Mouse (Mus musculus) stomach, postnatal 0 days (tissue): ENCODE data around the gene Teddm3. TPM values are rescaled to one million over a fixed set of nuclear protein-coding genes. Genes with fewer than 3 reads are reported as not detected.
"Not testable (repeated sequence)": the region's sequence is repeated elsewhere in the genome, so short reads cannot be mapped to it uniquely, and the experiment has no call there.

ENCODE experiments used
- ATAC-seq: fragments of 200-750 bp; cut with Nextera tagmentation; 2 replicates; pipeline ENCODE4 v1.8.0; 2017; ENCODE audit not compliant: low FRiP score, low TSS enrichment
- DNase-seq: peaks from one replicate; pipeline ENCODE4 v3.0.0-alpha.2; 2016; ENCODE audit warnings: low spot score
- H3K27ac ChIP-seq: fragments of 300-500 bp; sonication (generic); replicated peaks from 2 replicates; pipeline ENCODE4 v1.5.1; 2014; ENCODE audit warnings: mild to moderate bottlenecking, control low read depth
- H3K27me3 ChIP-seq: fragments of 300-500 bp; sonication (generic); 2 replicates; pipeline ENCODE4 v1.6.1; 2014; ENCODE audit warnings: low read length; ENCODE audit not compliant: control insufficient read depth, insufficient read depth
- H3K36me3 ChIP-seq: fragments of 300-500 bp; sonication (generic); 2 replicates; pipeline ENCODE4 v1.6.1; 2014; ENCODE audit warnings: low read length, mixed read lengths; ENCODE audit not compliant: control insufficient read depth, insufficient read depth
- H3K4me1 ChIP-seq: fragments of 300-500 bp; sonication (generic); replicated peaks from 2 replicates; pipeline ENCODE4 v1.6.1; 2014; ENCODE audit warnings: antibody characterized with exemption; ENCODE audit not compliant: control insufficient read depth, insufficient read depth
- H3K4me2 ChIP-seq: fragments of 300-500 bp; sonication (generic); replicated peaks from 2 replicates; pipeline ENCODE4 v1.6.1; 2014; ENCODE audit warnings: low read depth, mild to moderate bottlenecking, control low read depth, moderate library complexity
- H3K4me3 ChIP-seq: fragments of 300-500 bp; sonication (generic); 2 replicates; pipeline ENCODE4 v1.5.1; 2014; ENCODE audit warnings: low read depth, low read length, control low read depth
- H3K9ac ChIP-seq: fragments of 300-500 bp; sonication (generic); 2 replicates; pipeline ENCODE4 v1.6.1; 2014; ENCODE audit warnings: mild to moderate bottlenecking, low read length, control low read depth, mixed read lengths
- H3K9me3 ChIP-seq: fragments of 300-500 bp; sonication (generic); 2 replicates; pipeline ENCODE4 v1.6.1; 2016; ENCODE audit warnings: low read length; ENCODE audit not compliant: control insufficient read depth
- CTCF ChIP-seq: IDR thresholded peaks from 2 replicates; pipeline ENCODE4 v1.5.1; 2016; ENCODE audit warnings: antibody characterized with exemption, low read depth, mild to moderate bottlenecking, moderate library complexity
- EP300 ChIP-seq: optimal IDR thresholded peaks from 2 replicates; pipeline ENCODE3; 2016; ENCODE audit warnings: antibody characterized with exemption
- WGBS: fragments of 180-500 bp; shearing (Covaris S2); extraction: QIAGEN DNeasy Blood & Tissue Kit; methylation state at CpG from one replicate; pipeline ENCODE4 v1.1.7; 2014; 5-methylcytosine and 5-hydroxymethylcytosine counted together
- polyA plus RNA-seq: library from polyadenylated mRNA; unstranded; fragments of >200 nt; fragmentation: Nextera tagmentation; extraction: Ambion mirVana; gene quantifications from 2 replicates; pipeline ENCODE4 v1.2.1, GENCODE M21; 2015

Gene Teddm3
- polyA plus RNA-seq, 1 experiment from 2014 or later: 311 TPM

DNA sequence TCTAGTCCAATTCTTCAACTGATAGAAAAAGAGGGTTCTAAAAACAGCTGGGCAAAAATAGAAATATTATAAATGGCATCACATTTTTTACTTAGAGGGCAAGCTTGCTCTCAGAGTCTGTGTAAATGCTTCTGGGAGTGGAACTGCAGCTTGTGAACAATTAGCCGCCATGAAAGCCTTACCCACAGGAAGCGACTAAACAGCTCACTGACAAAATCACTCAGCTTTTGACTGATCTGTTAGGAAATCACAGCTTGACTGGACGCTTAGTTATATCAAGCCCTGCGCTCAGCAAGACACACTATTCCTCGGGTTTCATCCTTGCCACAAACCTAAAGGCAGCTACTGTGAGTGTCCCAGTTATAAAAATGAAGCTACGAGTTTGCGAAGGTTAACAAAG lies 33.8 kb upstream of the Teddm3 start:
- no peak overlapping the region for H3K4me3 ChIP-seq
- no peaks in the 10 kb centered on the region for H3K36me3 ChIP-seq
- H3K4me2 ChIP-seq: no peak overlapping the region
- 45% methylated on average over 7 of the region's 7 CpGs for WGBS
- TF ChIP-seq CTCF (no peak), EP300 (no peak)
- no peak overlapping the region for H3K9ac ChIP-seq
- H3K4me1 ChIP-seq: no peaks in the 10 kb centered on the region
- no peaks in the 10 kb centered on the region for H3K9me3 ChIP-seq
- ATAC-seq (no peak), DNase-seq (no peak)
- H3K27me3 ChIP-seq: no peaks in the 10 kb centered on the region
- H3K27ac ChIP-seq: no peak overlapping the region

DNA sequence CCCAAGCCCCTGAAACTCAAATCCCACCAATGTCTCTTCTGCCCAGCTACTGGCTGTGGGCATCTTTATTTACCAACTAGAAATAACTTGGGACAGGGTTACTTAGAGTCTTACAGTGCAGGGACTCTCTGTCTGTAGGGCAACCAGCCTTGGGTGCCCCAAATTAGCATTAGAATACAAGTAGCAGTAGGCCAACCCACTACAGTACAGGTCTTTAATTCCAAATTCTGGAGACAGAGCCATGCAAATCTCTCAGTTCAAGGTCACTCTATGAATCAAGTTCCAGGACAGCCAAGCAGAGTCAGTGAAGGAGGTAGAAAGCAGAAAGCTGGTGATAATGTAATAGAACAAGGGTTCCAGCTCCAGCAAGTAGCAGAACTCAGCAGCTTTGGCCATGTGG lies 30.9 kb upstream of the Teddm3 start:
- Histone ChIP-seq H3K27ac (no peak overlapping the region), H3K9ac (no peak overlapping the region), H3K36me3 (no peaks in the 10 kb centered on the region), H3K9me3 (no peaks in the 10 kb centered on the region), H3K4me1 (no peaks in the 10 kb centered on the region), H3K4me2 (no peak overlapping the region), H3K4me3 (no peak overlapping the region), H3K27me3 (no peaks in the 10 kb centered on the region)
- no peak for ATAC-seq
- TF ChIP-seq CTCF: no peak
- no peak for DNase-seq

DNA sequence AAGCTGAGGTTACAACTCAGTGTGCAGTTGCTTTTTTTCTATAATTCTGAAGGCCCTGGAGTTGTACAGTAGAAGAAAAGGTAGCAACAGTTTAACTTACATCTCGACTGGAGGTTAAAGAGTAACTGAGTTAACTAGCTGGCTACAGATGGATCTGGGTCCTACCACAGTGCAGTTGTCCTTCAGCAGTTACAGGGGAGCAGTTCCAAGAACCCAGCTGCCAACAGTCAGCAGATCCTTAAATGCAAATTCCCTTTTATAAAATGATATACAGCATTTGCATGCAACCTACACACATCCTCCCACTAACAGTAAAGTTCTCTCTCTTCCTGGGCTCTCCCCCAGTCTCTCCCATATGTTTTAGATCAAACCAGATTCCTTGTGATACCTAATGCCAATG lies 28.3 kb upstream of the Teddm3 start:
- TF ChIP-seq EP300 (no peak), CTCF (no peak)
- no peaks in the 10 kb centered on the region for H3K9me3 ChIP-seq
- H3K4me1 ChIP-seq: no peaks in the 10 kb centered on the region
- H3K36me3 ChIP-seq: no peaks in the 10 kb centered on the region
- 75% methylated on average over 1 of the region's 1 CpGs for WGBS
- no peaks in the 10 kb centered on the region for H3K27me3 ChIP-seq
- no peak for ATAC-seq
- H3K4me2 ChIP-seq: no peak overlapping the region
- no peak overlapping the region for H3K9ac ChIP-seq
- no peak overlapping the region for H3K27ac ChIP-seq
- H3K4me3 ChIP-seq: no peak overlapping the region
- no peak for DNase-seq

DNA sequence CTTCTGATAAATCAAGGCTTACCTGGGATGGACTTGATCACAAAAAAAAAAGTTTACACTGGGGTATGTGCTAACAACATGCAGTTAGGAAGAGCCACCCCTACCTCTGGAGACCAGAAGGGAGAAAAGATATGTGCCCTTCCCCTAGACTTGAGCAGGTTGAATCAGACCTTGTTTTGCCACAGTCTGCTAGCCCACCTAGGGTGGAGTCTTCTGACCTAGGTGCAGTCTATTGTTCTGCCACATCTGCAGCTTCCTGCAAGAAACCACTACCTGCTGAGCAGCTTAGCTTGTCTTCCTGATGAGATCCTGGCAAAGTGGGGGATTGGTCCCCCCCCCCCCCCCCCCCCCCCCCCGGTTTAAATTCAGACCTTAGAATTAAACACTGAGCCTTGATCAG lies 21.4 kb upstream of the Teddm3 start:
- TF ChIP-seq CTCF: no peak
- TF ChIP-seq EP300: no peak
- no peak for DNase-seq
- Histone ChIP-seq H3K4me1 (no peaks in the 10 kb centered on the region), H3K27me3 (no peaks in the 10 kb centered on the region), H3K4me3 (no peak overlapping the region), H3K4me2 (no peak overlapping the region), H3K9ac (no peak overlapping the region), H3K36me3 (no peaks in the 10 kb centered on the region), H3K27ac (no peak overlapping the region), H3K9me3 (no peaks in the 10 kb centered on the region)
- WGBS: no CpG with 5 or more reads among the region's 1 CpGs
- ATAC-seq: no peak

DNA sequence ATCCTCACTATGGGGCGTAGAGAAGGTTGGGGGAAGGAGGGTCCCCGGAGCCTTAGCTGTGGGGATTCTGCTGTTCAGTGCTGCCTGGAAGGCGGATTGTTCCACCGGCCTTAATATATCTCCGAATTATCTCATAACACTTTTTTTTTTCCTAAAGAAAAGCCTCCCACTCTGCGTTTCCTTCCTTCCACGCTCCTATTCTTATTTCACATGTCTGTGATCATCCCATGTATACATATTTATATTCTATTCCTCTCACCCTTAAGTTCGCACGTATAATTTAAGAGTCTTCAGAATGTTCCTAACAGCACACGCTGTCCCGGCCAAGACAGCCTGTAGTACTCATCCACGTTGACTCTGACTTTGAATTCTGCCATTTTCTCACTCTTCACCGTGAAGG lies 14.9 kb upstream of the Teddm3 start:
- H3K36me3 ChIP-seq: no peaks in the 10 kb centered on the region
- DNase-seq (no peak), ATAC-seq (no peak)
- WGBS: 85% methylated on average over 13 of the region's 13 CpGs
- TF ChIP-seq EP300 (no peak), CTCF (no peak)
- no peak overlapping the region for H3K4me2 ChIP-seq
- no peak overlapping the region for H3K4me3 ChIP-seq
- no peak overlapping the region for H3K27ac ChIP-seq
- no peaks in the 10 kb centered on the region for H3K4me1 ChIP-seq
- no peaks in the 10 kb centered on the region for H3K27me3 ChIP-seq
- no peaks in the 10 kb centered on the region for H3K9me3 ChIP-seq
- H3K9ac ChIP-seq: no peak overlapping the region

DNA sequence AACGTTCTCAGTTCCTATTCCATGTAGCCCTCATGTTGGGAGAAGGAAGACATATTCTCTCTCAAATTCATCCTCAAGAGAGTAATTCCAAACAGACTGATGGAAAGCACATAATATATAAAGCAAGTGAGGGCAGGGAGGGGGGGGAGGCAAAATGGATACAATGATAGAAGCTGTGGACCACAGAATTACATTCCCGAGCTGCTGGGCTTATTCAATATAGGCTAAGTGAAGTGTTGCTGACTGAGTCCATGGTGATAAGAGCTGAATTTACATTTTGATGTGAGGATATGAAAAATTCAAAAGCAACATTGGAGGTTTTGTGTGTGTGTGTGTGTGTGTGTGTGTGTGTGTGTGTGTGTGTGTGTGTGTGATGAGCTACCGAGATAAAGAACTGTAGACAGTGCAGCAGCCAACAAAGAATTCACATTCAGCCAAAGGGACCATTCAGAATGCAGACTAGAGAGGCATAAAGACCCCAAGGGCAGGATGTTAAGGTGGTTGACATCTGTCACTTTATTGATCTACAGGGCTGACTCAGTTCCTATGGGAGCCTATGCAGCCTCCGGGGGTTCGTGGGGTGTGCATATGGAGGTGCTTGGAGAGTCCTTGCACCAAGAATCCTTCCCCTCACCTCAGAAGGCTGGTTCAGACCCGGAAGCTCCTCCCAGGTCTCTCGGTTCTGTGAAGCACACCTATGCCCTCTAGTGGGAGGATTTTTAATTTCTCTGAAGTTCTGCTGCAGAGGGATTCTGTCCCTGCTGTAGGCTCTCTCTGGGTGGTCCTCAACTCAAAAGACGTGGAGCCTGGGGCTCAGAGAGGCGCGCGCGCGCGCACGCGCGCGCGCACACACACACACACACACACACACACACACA lies 11.8 kb upstream of the Teddm3 start:
- peak; percentile 24 for TF ChIP-seq CTCF
- H3K9me3 ChIP-seq, H3K27ac ChIP-seq, H3K9ac ChIP-seq, H3K4me2 ChIP-seq, H3K27me3 ChIP-seq, DNase-seq, H3K36me3 ChIP-seq, H3K4me1 ChIP-seq, H3K4me3 ChIP-seq: not testable (repeated sequence)
- 25% methylated on average over 11 of the region's 19 CpGs for WGBS
- ATAC-seq: peak; percentile 72

DNA sequence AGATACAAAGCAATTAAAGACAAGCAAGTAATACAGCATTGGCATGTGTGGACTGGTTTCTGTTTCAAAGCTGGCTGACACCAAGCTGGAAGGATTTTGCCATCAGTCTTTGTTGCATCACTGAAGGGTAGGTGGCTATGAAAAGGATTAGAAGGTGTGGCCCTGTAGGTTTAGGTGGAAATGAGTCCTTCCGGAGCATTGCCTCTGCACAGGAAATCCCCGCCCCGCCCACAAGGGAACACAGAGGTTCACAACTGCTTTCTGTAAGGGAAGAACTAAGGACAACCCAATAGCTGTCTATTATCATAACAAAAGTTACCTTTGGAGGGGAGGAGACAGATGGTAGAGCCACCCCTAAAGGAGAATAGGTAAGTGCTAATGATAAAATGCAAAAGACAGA lies 9.6 kb upstream of the Teddm3 start:
- H3K9me3 ChIP-seq, H3K4me1 ChIP-seq, H3K36me3 ChIP-seq, H3K4me2 ChIP-seq, H3K4me3 ChIP-seq, H3K27ac ChIP-seq, H3K27me3 ChIP-seq, DNase-seq, ATAC-seq, H3K9ac ChIP-seq: not testable (repeated sequence)
- 87% methylated on average over 3 of the region's 3 CpGs for WGBS

DNA sequence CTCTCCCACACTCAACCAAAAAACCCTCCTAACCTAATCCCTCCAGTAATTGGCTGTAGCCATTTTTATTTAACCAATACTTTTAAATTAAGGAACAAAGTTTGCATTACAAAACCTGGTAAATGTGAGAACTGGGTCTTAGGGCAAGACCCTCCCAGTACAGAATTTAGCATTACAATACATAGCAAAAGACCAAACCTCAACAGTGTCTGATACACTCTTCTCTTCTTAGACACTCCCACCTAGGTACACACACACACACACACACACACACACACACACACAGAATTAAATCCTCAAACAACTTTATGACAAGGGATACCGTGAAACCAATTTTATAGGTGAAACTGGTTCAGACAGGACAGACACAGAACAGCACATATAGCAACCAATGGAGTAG lies 5.4 kb upstream of the Teddm3 start:
- H3K27me3 ChIP-seq, DNase-seq, H3K9me3 ChIP-seq, H3K9ac ChIP-seq, H3K4me3 ChIP-seq, H3K27ac ChIP-seq, H3K36me3 ChIP-seq, H3K4me1 ChIP-seq, H3K4me2 ChIP-seq: not testable (repeated sequence)
- 63% methylated on average over 1 of the region's 1 CpGs for WGBS
- peak; percentile 43; the same call in 1 of the 2 replicates for ATAC-seq

DNA sequence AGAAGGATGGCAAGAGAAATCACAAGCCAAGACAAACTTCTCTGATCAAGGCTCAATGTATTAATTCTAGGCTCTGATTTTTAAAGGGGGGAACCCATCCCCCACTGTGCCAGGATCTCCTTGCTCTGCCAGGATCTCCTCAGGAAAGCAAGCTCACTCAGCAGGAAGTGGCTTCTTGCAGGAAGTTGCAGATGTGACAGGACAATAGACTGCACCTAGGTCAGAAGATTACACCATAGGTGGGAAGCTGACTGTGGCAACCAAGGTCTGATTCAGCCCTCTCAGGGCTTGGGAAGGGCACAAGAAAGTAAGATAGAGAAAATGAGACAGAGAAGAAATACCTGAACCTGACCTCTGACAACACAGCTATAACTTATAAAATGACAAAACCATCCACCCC lies 2.5 kb upstream of the Teddm3 start:
- H3K9me3 ChIP-seq, H3K27ac ChIP-seq, DNase-seq, H3K9ac ChIP-seq, H3K4me1 ChIP-seq, H3K4me3 ChIP-seq, H3K36me3 ChIP-seq, H3K27me3 ChIP-seq, ATAC-seq, H3K4me2 ChIP-seq: not testable (repeated sequence)
